Mouse (Mus musculus) heart, adult 11 months (tissue): Measurements from ENCODE around the gene Runx2.
A peak's percentile ranks its signal among the peaks of the same experiment; 100 is the strongest.

Experiments used
- DNase-seq: peaks from one replicate; pipeline ENCODE4 v3.0.0; 2022

Gene Runx2

DNA sequence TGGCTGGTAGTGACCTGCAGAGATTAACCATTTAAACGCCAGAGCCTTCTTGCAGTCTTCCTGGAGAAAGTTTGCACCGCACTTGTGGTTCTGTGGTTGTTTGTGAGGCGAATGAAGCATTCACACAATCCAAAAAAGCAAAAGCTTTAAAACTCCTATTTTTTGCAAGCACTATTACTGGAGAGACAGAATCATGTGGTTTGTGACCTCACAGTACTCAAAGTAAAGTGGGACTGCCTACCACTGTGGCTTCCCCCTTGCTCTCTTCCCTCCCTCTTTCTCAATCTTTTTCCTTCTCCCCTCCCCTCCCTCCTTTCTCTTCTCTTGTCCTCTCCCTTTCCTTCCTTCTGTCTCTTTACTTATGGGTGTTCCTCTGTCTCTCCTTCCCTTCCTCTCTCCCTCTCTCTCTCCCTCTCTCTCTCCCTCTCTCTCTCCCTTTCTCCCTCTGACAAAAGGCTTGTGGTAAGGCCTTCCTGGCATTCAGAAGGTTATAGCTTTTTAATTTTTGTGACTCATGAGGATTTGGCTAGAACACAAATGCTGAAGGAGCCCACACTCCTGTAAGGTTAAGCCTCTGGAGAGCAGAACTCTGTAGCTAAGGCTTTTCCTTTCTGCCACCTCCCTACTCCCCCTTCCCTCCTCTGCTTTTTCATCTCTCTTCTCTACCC lies at the start of gene Runx2:
TSS of gene Runx2 (minus strand) at position 290 of the 668 bp plus-strand sequence.
- no peak for DNase-seq

GRCm38 (mm10) chr17:44863165-44863564 lies 48.6 kb upstream of the Runx2 start:
- no peak for DNase-seq

- DNase-seq, result no peak
Measured at GRCm38 (mm10) chr17:44842184-44842583, 27.6 kb upstream of the Runx2 start.

- DNase-seq, result no peak
Measured at GRCm38 (mm10) chr17:44831201-44831600, 16.6 kb upstream of the Runx2 start.

DNA sequence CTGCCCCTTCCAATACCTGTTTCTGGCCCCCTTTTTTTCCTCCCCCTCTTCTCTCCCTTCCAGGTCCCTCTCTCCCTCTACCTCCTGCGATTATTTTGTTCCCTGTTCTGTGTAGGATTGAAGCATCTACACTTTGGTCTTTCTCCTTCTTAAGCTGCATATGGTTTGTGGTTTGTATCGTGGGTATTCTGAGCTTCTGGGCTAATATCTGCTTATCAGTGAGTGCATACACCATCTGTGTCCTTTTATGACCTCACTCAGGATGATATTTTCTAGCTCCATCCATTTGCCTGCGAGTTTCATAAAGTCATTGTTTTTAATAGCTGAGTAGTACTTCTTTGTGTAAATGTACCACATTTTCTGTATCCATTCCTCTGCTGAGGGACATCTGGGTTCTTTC lies 15.0 kb upstream of the Runx2 start:
- DNase-seq, result no peak

DNA sequence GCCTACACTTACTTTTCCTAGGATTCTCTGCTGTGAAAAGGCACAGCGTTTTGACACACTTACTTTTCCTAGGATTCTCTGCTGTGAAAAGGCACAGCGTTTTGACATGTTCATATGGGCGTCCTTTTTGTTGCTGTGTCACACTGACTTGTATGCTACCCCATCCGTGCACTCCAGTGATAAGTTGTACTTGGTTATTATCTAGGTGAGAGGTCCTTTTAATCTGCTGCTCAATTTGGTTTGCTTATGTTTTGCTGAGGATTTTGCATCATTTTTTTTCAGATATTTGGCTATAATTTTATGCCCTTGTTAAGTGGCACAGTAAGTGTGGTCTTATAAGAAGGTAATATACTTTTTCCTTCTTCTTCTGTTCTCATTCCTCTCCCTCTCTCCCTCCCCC lies 13.4 kb upstream of the Runx2 start:
- DNase-seq, result no peak

GRCm38 (mm10) chr17:44827124-44827523 lies 12.5 kb upstream of the Runx2 start:
- DNase-seq, result no peak

DNA sequence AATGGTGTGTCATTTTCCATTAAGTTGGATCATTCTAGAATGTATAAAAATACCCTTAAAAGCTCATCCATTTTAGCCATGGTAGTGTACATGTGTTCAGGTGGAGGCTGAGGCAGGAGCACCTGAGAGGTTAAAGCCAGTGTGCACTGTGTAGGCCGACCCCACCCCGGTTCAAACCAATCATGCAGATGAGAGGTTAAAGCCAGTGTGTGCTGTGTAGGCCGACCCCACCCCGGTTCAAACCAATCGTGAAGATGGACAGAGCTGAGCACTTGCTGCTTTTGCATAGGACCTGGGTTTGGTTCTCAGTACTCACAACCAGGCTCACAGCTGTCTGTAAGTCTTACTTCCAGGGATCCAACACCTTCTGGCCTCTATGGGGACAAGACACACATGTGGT lies 7.3 kb upstream of the Runx2 start:
- no peak for DNase-seq

GRCm38 (mm10) chr17:44819816-44820215 lies 5.2 kb upstream of the Runx2 start:
- no peak for DNase-seq

GRCm38 (mm10) chr17:44818825-44819224 lies 4.2 kb upstream of the Runx2 start:
- DNase-seq, result no peak

DNA sequence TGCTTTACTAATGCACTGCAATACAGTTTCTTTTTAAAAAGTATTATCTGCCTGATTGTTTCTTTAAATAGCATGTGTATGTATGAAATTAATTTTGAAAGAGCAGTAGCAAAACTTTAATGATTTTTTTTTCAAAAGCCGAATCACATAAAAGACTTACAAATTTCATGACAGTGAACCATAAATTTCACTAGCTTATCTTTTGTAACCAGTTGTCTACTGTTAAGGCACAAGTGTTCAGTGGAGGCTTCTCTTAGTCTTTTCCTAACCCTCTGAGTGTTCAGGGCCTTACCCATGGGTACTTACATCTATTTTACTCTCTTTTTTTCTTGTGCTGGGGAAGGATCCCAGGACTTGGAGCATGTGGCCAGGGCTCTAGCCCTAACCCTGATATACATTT lies 7.6 kb downstream of the Runx2 start:
- DNase-seq, result no peak

- DNase-seq, result no peak
Measured at GRCm38 (mm10) chr17:44797331-44797730, 17.3 kb downstream of the Runx2 start.

DNA sequence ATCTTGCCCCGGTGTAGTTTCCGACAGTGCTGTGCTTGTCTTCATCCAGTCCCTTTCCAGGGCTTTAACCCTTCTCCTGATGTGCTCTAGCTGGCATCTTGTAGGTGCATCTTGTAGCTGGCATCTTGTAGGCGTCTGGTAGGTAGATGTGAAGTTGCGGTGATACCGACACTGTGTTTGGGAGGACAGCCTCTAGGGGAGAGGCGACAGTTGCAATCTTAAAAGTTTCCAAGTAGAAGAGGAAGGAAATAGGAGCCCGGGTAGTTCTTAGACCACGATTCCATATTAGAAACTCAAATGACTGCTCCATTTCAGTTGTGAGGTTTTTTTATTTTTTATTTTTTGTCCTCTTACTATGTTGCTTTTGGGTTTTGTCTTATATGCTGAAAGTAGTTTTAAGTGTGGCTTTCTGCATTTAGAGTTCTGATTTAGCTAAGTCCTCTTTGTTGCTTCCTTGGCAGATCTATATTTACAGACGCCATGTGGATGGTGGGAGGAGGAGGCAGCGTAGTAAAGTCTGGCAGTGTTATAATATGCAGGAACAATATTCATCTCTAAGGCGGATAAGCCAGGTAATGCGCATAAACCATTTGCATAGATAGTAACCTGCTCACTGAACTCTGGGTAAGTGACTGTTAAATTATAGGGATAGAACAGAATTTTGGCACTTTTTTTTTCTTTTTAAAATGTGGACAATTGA lies 22.2 kb downstream of the Runx2 start:
- DNase-seq, result peak; percentile 55

DNA sequence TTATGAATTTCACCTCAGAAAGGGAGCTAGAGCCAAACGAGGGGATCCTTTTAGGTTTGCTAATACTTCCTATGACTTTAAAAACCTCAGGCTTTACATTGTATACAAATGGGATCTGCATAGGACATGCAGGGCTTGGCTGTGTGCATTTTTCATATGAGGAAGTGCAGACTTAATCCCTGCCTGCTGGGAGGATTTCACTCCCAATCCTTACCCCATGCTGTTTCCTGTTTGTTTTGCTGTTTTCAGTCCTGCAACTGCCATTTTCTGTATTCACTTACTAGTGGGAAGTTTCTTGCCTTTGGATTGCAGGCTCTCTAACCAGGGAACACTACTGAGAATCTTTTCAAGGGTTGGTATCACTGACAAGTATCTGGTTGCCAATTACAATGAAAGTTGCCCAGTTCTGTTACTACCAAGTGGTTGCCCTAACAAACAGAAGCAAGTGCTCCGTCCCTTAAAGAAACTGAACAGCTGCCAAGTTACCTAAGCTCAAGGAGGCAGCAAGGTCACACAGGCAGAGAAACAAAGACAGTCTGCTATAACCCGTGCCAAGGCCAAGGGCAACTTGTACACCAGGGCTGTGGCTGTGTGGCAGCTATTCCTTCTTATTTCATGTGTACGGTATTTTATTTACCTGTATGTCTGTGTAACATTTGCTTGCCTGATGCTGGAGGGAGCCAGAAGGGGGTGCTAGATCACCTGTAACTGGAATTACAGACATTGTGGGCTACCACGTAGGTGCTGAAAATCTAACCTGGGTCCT lies 25.4 kb downstream of the Runx2 start:
- DNase-seq, result peak; percentile 87

GRCm38 (mm10) chr17:44783143-44783542 lies 31.5 kb downstream of the Runx2 start:
- peak; percentile 46 for DNase-seq

- peak; percentile 22 for DNase-seq
Measured at GRCm38 (mm10) chr17:44782366-44782765, 32.2 kb downstream of the Runx2 start.

DNA sequence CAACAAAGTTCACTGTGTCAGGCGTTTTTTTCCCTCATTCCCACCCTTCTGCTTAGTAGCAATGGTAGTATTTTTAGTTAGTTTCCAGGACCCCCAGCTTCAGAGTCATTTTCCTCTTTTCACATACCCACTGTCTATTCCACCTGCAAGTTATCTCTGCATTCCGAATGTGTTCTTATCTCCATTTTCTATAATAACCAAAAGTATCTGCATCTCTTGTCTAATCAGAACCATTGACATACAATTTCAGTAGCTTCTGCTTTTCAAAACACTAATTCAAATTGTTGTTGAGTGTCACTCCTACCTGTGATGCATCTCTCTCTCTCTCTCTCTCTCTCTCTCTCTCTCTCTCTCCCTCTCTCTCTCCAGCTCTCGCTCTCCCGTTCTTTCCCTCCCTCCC lies 34.2 kb downstream of the Runx2 start:
- DNase-seq, result no peak

DNA sequence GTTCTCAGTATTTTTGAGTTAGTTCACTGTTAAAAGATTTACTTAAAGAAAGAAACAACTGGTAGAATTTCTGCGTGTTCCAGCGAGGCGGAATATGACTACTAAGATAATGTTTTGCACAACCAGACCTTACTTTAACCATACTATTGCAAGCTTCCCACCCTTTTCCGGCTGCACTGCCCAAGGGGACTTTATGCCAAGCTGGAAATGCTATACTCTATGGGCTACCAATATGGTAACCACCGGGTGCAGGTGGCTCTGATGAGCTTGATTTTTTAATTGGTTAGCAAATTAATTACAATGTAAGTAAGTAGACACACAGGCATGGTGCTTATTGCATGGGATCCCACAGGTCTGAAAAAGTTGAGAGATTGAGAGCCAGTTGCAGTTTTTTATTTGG lies 36.5 kb downstream of the Runx2 start:
- DNase-seq, result peak; percentile 84

GRCm38 (mm10) chr17:44777337-44777804 lies 37.2 kb downstream of the Runx2 start:
- peak; percentile 98 for DNase-seq

DNA sequence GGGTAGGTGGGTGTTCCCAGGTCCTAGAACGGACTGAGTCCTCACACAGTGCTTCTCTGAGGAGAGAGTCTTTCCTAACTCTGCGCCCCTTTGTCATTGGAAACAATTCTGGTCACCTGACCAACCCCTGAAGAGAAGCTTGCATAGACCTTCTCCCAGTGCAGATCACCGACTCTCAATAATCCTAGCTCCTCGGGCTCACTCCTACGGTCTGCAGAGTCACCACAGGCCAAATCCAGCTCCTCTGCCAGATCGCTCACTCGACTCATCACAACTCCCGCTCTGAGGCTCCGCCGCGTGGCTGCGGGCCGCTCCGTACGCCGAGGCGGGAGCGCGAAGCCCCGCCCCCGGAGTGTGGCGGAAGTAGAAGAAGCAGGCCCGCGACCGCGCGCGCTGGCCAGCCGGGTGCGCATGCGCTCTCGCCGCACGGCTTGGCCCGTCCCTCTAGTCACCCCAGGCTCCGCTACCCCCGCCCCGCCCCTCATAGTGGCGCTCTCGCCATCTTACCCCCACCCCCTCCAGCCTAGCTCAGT lies 37.8 kb downstream of the Runx2 start, which contains the start of gene Supt3:
TSS of gene Supt3 (plus strand) at position 415 of the 533 bp plus-strand sequence.
- peak; percentile 99 for DNase-seq

GRCm38 (mm10) chr17:44772576-44772975 lies 42.0 kb downstream of the Runx2 start:
- DNase-seq, result peak; percentile 14

DNA sequence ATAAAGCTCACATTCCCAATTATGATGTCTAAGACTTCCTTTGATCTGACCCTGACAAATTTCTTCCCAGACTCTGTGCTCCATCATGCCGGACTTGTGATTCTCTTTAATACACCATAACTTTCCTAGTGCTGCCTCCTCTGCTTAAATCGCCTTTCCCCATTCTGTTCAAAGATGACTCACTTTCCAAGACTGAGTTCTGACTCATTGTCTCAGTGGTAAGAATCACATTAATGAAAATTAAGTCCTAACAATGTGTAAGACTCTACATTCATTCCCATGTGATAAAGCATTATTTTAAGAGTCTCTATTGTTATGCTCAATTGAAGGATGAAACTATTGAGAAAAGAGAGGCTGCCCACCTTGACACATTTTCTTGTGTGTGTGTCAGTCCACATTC lies 43.7 kb downstream of the Runx2 start:
- peak; percentile 4 for DNase-seq

DNA sequence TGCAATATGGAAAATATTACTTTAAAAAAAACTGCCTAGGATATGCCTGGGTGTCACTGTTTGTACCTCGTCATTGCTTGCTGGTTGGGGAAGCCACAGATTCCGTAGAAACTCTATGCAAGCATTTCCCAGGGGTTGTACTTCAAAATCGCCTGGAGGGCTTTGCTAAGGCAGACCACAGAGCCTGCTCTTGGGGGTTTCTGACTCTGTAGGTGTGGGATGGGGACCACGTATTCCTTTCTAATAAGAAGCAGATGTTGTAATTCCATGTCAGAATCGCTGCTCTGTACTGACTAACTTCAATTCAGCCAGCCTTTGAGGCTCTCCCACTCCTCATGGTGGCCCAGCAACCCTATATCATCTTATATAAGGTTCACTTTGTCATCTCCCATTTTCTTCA lies 46.1 kb downstream of the Runx2 start:
- peak; percentile 35 for DNase-seq
